8 mouse cellular contexts compared by ENCODE assay signal in genomic region chr1:160561381-160561780, GRCm38 (mm10).
A peak's percentile ranks its signal among the peaks of the same experiment; 100 is the strongest.
DNase-seq lines count a peak whose midpoint lies in the region; ATAC-seq lines count a peak whose summit lies in the region.

No protein-coding gene starts in this region.

- peak; percentile 70 for ATAC-seq in megakaryocyte, adult 5-6 weeks (ENCODE audit: poor library complexity, severe bottlenecking)

- peak; percentile 3 for DNase-seq in adrenal gland, postnatal 10 days
- no peak for DNase-seq in adrenal gland, postnatal 4 days (ENCODE audit: low spot score in 2 of 2)
- DNase-seq in layer of hippocampus, adult 9-11 months = peak; percentile 13
- no peak for DNase-seq in layer of hippocampus, postnatal 25 days (ENCODE audit: extremely low spot score in 1 of 2, low spot score in 1 of 2)
- DNase-seq in c-Kit-negative CD71-positive TER-119-positive erythroid progenitor cells, embryonic 14.5 days (ENCODE audit: low read depth, low spot score) = peak; percentile 11
- no peak for DNase-seq in spleen, postnatal 4 days (ENCODE audit: low spot score in 2 of 2)
- DNase-seq in right cerebral cortex, postnatal 14 days = no peak

Comparison
In these comparisons a context has a peak if more than half of its experiments do, and no peak if none do; other contexts are left out.
1. DNase-seq: peak in adrenal gland, postnatal 10 days (single experiment), layer of hippocampus, adult 9-11 months (single experiment) and c-Kit-negative CD71-positive TER-119-positive erythroid progenitor cells, embryonic 14.5 days (single experiment); none in adrenal gland, postnatal 4 days (0 of 2), layer of hippocampus, postnatal 25 days (0 of 2), spleen, postnatal 4 days (0 of 2) and right cerebral cortex, postnatal 14 days (single experiment).